Mouse (Mus musculus) neutrophil, adult 5-6 weeks (primary cell): ENCODE data around the gene Cd52. TPM values are rescaled to one million over a fixed set of nuclear protein-coding genes. Genes with fewer than 3 reads are reported as not detected.

Experiments used
- ATAC-seq: fragments of 151-379, 151-347 bp; 2 replicates; pipeline ENCODE4 v1.8.0; 2017; ENCODE audit warnings: mild to moderate bottlenecking, moderate TSS enrichment; ENCODE audit not compliant: insufficient number of reproducible peaks, poor library complexity, low FRiP score, severe bottlenecking; ENCODE audit errors: extremely low read depth
- total RNA-seq: library from RNA; stranded (forward); fragments of 200-1000 nt; gene quantifications from 2 replicates; pipeline ENCODE4 v1.2.3, GENCODE M21; 2017

The Cd52 gene
- total RNA-seq, 1 experiment from 2014 or later: 2,325 TPM

DNA sequence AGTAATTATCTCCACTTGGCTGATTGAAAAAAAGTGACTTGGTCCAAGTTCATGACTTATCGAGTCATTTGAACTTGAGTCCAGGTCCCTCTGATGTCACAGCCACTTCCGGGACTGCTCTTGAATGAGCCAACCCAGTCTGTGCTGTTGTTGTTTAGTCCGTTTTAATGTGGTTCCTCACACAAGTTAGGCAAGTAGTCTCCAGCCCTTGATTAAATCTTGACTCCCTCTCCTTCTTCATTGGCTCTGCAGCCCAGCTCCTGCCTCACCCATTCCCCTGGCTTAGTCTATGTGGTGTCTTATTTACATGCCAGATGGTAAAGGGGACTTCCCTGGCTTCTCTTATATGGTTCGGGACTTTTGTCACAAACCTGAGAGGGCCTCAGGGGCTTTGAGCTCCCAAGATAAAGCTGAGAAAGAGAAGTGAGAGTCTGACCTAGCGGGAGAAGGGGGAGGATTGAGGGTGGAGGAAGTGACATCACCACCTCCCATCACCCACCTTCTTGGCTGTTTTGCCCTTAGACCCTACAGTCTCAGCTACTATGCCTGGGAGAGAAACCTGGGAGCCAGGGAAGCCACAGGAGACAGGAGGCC is 2.2 kb upstream of the Cd52 start:
- ATAC-seq: peak; percentile 71

DNA sequence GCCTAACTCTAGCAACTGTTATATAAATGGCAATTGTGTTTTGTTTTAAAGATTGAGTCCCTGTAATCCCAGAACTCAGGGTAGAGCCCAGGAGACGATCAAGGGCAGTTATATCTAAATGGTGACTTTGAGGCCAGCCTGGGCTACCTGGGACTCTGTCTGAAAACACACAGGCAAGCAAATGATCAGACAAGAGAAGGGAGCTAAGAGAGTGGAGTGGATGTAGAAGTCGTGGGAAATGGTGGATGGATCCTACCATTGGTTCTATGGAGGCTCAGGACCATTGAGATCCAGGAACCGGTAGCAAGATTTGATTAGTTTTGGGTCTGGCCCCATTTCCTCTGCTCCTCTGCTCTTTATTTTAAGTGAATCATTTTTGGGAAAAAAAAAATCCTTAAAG is 1.2 kb upstream of the Cd52 start:
- ATAC-seq: no peak

DNA sequence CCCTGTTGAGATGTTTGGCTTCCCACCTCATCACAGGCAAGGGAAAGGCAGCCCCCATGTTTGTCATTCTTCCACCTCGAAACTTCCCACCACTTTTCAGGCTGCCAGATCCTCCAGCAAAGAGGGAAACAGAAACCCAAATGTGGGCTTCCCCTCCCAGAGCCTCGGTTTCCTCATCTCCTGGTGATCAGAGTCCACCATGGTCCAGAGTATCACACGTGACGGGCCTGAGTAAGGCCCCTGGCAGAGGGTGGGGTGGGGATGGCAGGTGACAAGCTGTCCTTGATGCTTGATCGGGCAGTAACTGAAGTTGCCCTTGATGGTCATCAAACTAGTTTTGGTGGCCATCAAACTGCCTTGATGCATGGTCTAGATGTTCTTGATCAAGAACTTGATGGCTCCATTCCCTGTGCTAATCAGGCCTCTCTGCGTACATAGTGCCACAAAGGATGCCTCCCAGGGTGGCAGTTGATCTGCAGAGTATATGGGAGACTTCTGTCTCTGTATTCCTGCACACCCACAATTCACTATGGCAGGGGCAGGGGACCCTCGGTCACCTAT is 798 bp downstream of the Cd52 start:
- no peak for ATAC-seq

DNA sequence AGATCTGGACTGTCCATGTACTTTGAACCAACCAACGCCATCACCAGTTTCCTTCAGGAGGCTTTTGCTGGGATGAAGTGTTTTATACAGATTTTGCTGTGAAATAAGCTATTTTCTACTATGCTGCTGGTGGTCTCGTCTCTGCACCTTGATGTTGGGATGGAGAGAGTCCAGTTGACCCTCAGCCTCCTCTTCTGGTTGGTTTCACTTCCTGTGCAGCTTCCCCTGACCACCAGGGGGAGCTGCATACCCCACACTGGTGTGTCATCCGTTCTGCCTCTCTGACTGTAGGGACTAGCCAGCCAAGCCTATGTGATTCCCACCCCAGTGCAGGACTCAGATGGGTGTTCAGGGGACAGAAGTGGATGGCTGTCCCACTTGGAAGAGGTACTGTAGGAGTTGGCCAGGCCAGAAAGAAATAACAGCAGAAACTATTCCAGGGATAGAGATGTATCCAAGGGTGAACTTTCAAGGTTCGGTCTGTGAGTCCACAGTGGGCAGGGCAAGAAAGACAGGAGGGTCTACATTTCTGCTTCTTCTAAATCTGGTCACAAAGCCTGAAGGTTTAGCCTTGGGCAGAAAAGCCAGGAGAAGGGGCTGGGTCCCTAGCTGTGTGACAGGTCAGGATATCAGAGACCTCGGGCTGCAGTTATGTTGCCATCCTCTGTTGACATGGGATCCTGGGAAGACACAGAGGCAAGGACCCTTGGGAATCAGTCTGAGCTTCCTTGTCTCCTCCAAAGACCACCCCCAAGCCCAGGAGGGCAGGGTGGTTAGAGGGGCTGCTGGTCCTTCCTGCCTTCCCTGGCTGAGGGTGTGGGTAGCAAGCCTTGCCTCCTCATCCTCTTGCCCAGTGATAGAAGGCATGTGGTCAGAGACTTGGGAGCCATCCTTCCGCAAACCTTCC is 2.2 kb downstream of the Cd52 start:
- peak; percentile 24; the same call in 1 of the 2 replicates for ATAC-seq

DNA sequence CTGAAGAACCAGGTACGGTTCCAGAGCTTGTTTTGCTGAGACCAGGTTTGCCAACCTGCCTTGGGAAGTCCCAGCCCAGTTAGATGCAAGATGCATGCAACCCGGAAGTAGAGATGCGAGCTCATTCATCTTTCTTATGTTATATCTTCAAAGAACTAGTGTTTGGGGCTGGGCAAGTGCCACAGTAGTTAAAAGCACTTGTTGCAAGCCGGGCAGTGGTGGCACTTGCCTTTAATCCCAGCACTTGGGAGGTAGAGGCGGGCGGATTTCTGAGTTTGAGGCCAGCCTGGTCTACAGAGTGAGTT is 3.7 kb downstream of the Cd52 start:
- ATAC-seq: no peak

DNA sequence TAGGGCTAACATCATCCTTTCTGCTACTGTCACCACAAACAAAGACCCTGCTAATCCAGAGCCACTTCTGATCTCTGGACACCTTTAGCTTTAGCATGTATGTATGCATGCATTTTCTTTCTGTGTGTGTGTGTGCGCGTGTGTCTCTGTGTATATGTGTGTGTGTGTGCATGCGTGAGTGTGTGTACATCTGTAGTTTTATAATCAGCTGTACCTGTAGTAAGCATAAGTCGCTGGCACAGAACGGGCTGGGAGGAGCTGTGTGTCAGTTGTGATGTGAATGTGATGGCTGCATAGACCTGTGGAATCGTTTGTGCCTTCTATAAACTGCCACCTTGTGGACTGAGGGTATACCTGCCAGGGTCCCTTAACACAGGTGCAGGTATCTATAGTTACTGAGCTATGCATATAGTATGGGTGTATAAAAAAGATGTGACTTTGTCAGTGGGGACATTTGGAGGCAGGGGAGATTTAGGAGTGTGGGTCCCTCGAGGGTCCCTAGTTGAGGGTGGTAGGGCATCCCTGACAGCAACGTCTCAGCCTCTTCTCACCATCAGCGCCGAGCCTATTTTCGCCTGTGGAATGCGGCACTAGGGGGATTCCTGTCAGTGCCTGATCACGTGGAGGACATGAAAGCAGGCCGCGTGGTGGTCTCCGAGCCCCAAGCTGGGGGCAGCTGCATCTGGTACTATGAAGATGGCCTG is 4.2 kb downstream of the Cd52 start:
- ATAC-seq: no peak

DNA sequence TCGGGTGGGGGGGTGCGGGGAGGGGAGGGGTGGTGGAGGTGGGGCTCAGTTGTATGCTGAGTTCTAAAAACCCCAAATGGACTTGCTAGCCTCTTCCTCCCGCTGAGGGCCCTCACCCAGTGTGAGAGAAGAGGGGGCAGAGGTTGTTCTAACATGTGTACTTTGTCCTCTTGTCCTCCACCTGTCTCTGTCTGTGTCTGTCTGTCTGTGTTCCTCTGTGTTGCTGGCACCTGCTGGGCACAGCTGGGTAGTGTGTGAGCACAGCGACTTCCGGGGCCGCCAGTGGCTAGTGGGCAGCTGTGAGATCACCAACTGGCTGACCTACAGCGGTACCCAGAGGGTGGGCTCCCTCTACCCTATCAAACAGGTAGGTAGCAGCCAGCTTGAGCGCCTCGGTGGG is 5.9 kb downstream of the Cd52 start:
- no peak for ATAC-seq

DNA sequence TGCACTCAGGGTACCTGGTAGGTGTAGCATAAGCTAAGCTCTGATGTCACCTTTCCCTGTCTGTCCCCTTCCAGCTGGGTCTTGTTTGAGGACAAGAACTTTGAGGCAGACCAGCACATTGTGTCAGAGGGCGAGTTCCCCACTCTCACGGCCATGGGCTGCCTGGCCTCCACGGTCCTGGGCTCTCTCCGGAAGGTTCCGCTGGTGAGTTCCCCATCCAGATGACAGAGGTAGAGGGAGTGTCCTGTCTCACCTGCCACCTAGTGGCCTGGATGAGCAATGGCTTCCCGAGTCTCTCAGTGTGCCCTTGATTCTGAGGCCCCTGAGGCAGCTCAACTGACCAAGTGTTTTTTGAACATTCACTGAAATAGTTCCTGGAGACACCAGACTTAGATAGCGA is 7.5 kb downstream of the Cd52 start:
- ATAC-seq: peak; percentile 92

DNA sequence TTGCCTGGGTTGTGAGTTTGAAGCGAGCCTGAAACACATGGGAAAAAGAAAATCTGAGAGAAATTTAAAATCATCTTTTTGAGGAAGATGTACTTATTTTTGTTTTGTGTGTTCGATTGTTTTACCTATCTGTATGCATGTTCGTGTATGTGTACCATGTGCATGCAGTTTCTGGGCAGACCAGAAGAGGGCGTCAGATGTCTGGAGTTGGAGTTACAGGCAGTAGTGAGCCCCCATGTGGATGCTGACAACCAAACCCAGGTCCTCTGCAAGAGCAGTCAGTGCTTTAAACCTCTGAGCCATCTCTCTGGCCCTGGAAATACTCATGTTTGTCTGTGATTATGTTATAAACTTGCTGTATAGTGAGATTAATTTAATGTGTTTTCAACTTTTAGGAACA is 9.9 kb downstream of the Cd52 start:
- no peak for ATAC-seq

DNA sequence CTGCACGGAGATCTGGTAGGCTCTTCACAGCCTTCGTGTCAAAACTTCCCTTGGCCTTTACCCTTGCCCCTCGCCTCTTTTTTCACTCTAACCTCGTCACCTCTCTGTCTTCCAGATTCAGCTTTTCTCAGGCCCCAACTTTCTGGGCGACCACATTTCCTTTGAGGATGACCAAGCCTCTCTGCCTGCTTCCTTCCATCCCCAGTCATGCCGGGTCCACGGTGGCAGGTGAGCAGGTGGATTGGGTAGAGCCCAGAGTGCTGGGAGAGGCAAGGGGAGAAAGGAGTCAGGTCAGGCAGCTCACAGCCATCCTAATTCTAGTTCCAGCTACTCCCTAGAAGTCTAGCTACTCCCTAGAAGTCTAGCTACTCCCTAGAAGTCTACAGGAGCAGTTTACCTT is 12.4 kb downstream of the Cd52 start:
- ATAC-seq: no peak

DNA sequence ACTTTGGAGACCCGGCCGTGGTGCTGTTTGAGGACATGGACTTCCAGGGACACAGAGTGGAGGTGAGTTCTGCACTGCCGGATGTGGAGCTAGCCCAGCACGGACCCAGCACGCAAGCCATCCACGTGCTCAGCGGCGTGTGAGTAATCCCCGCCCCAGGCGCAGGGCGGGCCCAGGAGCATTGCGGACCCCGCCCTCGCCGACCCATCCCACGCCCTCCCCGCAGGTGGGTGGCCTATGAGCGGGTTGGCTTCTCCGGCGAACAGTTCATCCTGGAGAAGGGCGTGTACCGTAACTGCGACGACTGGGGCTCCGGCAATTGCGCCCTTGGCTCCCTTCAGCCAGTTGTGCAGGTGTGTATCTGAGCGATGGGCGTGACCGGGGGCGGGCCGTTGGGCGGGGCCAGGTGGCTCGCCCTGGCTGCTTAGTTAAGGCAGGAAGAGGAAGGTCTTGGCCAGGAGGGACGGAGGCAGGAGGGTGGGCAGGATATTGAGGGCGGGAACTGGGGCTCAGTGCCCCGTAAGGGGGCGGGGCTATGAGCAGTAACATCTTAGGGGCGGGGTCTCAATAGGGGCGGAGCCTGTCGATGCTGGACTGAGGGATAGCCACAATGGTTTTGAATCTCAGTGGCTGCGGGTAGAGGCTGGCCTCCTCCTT is 13.0 kb downstream of the Cd52 start:
- peak; percentile 90 for ATAC-seq

DNA sequence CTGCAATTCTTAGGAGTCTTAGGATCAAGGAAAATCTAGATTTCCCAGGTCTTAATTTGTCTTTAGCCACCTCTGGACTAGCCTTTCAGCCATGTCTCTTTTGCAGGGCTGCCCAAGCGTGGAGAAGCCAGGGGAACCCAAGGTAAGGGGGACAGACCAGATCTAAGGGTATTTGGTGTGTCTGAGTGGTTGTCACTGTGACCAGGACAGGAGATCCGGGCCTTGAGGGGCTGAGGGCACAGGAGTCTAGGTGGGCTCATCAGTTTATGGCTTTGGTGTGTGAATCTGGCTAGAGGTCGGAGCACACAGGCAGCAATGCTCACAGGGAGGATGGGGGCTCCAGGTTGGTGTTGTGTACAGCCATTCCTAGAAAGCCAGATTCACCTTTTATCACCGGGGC is 14.2 kb downstream of the Cd52 start:
- no peak for ATAC-seq

DNA sequence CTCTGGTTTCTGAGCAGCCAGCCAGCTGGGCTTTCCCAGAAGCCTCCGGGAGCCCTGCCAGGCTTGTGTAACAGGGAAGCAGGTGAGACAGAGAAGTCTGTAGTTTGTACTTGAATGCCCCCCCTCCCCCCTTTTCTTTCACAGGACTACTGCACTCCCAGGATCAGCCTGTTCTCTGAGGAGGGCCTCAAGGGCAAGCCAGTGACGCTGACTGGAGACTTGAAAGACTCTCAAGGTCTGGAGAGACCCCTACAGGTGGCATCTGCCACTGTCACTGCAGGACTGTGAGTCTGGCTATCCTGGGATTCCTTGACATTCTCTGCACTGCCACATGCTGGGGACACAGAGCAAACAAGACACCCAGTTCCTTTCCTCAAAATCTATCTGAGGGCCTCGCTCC is 16.2 kb downstream of the Cd52 start:
- no peak for ATAC-seq

DNA sequence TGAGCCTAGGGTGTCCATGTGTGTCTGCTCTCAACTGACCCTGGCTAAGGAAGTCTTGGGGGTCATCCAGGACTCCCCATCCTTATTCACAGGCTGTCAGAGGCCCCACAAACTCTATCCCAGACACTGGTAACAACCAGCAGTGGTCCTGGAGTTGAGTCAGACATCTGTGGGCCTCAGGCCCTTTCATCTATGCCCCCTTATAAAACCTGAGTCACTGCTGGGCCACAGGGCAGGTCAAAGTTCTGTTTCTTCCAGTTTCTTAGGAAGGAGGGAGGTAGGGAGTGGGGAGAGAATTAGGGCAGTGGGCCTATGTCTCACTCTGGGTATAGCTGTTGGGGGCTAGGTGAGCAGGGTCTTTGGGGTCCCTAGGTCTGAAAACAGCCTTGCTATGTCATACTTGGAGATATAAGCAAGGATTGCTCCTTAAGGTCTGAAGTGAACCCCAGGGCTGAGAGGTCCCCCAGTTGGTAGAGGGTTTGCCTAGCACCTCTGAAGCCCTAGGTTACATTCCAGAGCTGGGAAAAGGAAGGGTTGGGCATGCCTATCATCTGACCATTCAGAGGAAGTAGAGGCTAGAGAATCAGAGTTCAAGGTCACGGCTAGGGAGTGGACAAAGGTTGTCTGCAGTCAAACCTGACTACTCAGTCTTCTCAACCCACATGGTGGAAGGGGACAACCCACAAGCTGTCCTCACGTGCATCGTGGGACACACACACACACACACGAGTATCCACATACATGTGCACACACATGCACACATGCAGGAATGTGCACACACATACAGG is 25.9 kb downstream of the Cd52 start:
- ATAC-seq: no peak

DNA sequence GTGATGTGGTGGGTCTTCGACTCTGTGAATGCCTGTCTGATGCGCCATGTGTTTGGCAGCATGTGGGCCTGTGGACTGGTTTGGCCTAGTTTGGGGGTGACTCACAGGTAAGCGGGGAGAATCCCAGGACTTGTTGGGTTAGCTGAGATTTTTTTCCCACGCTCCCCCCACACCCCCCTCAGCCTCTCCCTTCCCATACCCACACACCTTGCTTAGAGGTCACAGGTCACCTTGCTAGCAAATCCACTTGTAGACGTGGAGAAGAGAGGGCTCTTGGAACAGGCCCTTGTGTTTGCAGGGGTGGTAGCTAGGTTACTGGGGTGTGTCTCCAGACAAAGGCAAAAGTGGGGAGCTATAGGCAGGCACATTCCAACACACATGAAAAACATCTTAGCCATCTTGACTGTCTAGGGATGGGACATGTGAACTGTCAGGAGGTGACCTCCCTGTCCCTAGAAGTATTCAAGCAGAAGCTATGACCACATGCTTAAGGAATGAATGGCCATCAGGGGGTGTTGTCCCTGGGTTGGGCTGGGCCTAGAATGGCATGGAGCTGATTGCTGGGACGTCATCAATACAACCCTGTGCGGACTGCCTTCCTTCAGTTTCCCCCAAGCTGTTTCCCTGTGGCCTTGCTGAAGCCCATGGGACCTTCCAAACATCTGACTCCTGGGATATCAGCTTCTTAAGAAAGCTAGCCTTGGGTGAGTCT is 26.9 kb downstream of the Cd52 start:
- ATAC-seq: no peak

DNA sequence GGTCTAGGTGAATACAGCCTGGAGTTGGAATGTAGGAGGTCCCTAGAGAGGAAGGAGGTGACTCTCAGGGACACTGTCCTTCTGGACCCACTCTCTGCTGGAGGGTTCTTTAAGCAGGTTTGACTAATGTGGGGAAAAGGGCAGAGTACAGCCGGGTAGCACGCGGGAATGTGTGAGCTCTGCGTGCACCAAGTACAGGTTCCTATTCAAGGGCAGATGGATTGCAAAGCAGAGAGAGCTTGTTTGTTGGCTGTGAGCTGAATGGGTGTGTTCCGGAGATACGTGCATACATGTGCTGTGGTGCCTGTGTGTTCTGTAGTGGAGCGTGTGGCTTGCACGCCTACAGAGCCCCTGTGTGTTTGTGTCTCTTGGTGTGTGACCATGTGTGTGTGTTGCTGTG is 27.5 kb downstream of the Cd52 start:
- no peak for ATAC-seq

DNA sequence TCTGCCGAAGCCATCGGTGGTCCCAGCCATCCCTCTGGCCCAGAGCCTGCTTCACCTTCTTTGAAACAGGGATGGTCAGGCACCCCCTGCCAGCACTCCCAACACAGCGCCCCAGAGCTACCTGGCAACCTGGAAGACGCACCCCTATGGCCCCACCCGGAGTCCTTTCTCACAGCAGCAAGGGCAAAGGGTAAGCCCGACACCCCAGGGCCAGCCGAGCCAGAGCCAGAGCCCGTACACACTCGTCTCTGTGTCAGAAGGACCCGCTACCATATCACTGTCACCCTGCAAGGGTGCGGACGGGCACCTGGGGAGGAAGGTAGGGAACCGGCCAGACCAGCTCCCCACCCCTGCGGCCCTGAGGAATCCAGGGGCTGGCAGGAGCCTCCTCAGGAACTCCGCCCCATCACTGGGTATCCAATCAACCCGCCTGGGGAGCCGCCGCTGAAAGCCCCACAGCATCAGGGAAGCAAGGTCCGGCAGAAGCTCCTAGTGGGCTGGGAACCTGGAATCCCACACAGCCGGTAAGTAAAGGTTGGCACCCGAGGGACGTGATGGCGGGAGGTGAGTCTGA is 29.4 kb downstream of the Cd52 start:
- ATAC-seq: no peak

DNA sequence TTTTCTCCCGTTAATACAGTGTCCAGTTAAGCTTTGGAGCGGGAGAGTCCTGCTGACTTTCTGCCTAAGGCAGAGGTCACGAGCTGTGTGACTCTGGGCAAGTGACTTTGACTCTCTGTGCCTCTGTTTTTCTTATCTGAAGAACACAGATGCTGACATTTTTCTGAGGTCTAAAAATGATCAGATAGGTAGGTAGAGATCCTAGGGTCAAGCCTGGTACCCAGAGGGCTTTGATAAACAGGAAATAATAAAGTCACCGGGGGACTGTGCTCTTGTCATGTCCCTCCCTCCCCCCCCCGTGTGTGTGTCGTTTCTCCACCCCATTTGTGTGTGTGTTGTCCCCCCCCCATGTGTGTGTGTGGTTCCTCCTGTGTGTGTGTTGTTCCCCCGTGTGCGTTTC is 32.3 kb downstream of the Cd52 start:
- ATAC-seq: no peak
